Mouse (Mus musculus) ovary, postnatal 14 days (tissue): ENCODE measurements at regions not wholly inside any gene's neighbourhood (a gene's known extent, or its start where the extent isn't known, plus 50 kb on each side); places are given as distances from the start of the nearest gene placed in this dataset.

Experiments used
- DNase-seq: peaks from one replicate; pipeline ENCODE4 v3.0.0; 2022; ENCODE audit warnings: low spot score

DNA sequence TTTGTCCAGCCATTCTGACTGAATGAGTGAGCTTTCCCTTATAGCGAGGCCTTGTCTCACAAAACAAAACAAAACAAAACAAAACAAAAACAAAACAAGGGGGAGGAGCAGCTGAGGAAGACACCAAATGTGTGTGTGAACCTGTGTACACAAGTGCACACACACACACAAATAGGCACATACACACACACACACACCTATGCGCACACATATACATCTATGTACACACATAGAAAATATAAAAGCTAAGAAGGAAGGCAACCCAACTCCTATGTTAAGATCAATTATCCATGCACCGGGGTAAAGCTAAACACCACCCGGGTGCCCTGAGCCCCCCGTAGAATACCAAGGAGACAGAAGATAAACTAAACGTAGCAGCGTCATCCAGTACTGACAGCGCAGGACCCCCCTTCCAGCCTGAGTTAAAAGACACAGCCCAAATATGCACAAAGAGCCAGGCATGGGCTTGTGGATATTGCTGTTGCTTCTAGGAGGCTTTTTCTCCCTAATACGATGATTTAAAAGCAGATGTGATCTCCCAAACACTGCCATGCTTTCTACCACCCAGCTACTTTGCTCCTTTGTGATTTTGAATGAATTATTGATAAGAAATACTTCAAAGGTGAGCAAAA lies 108.4 kb upstream of the Ptbp2 start:
- DNase-seq = no peak

DNA sequence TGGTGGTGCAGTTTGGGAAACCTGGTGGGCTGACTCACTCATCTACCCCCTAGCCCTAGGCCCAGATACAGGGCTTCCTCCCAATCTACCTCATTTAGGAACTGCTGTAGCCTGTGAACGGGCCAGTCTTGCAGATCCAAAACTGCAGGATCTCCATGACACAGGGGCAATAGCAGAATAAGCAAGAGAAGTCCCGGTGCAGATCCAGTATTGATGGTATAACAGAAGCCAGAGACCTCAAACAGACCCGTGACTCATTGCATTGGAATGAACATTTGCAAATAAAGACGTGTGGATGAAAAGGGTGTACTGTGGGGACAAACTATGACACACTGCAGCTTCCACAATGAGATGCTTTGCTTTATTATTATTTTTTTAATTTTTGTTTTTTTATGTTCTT lies 106.6 kb upstream of the Ptbp2 start:
- DNase-seq = no peak

DNA sequence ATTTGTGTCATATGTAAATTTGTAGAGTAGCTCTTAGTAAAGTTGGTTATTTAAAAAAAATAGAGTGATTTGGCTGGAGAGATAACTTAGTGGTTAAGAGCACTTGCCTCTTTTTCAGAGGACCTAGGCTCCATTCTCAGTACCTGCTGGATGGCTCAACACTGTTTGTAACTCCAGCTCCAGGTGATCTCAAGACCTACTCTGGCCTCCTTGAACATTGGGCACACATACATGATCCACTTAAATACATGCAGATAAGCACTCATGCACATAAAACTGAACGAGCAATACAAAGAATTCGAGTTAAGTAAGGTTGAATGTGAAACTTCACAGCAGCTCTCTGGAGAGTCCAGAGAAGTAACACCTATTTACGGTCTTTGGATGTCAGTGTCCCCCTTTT lies 104.2 kb upstream of the Ptbp2 start:
- no peak for DNase-seq

GRCm38 (mm10) chr3:119876395-119876794 lies 92.1 kb upstream of the Ptbp2 start:
- no peak for DNase-seq

DNA sequence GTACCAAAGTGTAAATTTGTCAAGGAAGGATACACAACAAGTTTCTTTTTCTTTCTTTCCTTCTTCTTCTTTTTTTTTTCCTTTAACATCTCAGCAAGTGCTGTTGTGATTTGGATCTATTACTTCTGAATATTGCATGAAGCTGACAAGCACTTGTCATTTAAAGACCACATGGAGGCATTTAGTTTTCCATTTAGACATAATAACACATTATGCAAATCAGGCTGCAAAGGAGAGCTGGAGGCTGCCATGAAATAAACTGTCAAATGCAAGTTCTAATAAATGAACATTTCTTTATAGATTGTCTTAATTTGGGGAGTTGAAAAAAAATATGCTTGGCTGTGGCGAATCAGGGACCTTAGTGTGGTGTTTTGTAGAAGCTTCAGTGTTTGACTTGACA lies 90.8 kb upstream of the Ptbp2 start:
- no peak for DNase-seq

- no peak for DNase-seq
Measured at GRCm38 (mm10) chr3:119862194-119862957, 78.1 kb upstream of the Ptbp2 start.
